Mouse (Mus musculus) heart, postnatal 36 days (tissue): ENCODE results near the gene 2410137M14Rik. TPM values are rescaled to one million over a fixed set of nuclear protein-coding genes. Genes with fewer than 3 reads are reported as not detected.

Experiments
- DNase-seq, 2 experiments: peaks; one replicate each; pipeline ENCODE4 v3.0.0; 2021 to 2022
- intact Hi-C: fragments of 180-260 bp; cut with DNase I; formaldehyde crosslinking; loops from one replicate; pipeline ENCODE4 v1.15.1; 2025
- total RNA-seq, 2 experiments: library from RNA; stranded (reverse); gene quantifications; 2 replicates each; pipeline ENCODE4 v1.2.3; 2021

2410137M14Rik gene
- total RNA-seq, 2 experiments from 2014 or later, result not detected

GRCm38 (mm10) chr17:36950981-36951947, 29.8 kb downstream of the 2410137M14Rik start, which contains the start of gene Ppp1r11:
Ppp1r11 (minus strand) TSS chr17:36951741.
- intact Hi-C loops, result no loop called here
- DNase-seq, result peak; percentile 92 to 96

- intact Hi-C loops, result loop anchor here (10.0 kb wide), 1 partner anchor 674 kb away; the partner anchor contains the start of gene Trim39
- DNase-seq, result no peak
Observed at GRCm38 (mm10) chr17:36949265-36949664, 31.8 kb downstream of the 2410137M14Rik start.

- DNase-seq, result no peak
- intact Hi-C loops, result loop anchor here (10.0 kb wide), 1 partner anchor 673 kb away; the partner anchor contains the start of gene Trim39
Observed at GRCm38 (mm10) chr17:36948286-36948685, 32.8 kb downstream of the 2410137M14Rik start.

- peak; percentile 62 to 69 for DNase-seq
- intact Hi-C loops, result loop anchor here (2.0 to 10.0 kb wide), 2 partner anchors 14 to 672 kb away; partner anchors contain the start of gene Trim39
Observed at GRCm38 (mm10) chr17:36947051-36947819, 33.8 kb downstream of the 2410137M14Rik start.

GRCm38 (mm10) chr17:36944121-36944775, 36.8 kb downstream of the 2410137M14Rik start:
- intact Hi-C loops, result loop anchor here (10.0 kb wide), 1 partner anchor 669 kb away; the partner anchor contains the start of gene Trim39
- DNase-seq, result no peak

- intact Hi-C loops, result loop anchor here (2.0 to 10.0 kb wide), 2 partner anchors 29 to 669 kb away; partner anchors contain the start of gene Trim39
- DNase-seq, result no peak
Observed at GRCm38 (mm10) chr17:36943691-36944090, 37.3 kb downstream of the 2410137M14Rik start.

- intact Hi-C loops, result loop anchor here (2.0 to 10.0 kb wide), 2 partner anchors 28 to 668 kb away; partner anchors contain the start of gene Trim39
- DNase-seq, result peak in 1 of 2 experiments; percentile 27
Observed at GRCm38 (mm10) chr17:36942791-36943471, 38.1 kb downstream of the 2410137M14Rik start, which contains the start of gene Rnf39. Rnf39 (plus strand) TSS chr17:36942918.

- DNase-seq, result peak; percentile 57 to 67
Observed at GRCm38 (mm10) chr17:36942391-36942790, 38.6 kb downstream of the 2410137M14Rik start.

GRCm38 (mm10) chr17:36938056-36938455, 43.0 kb downstream of the 2410137M14Rik start:
- intact Hi-C loops, result no loop called here
- DNase-seq, result no peak

More at GRCm38 (mm10) chr17:36942391-36942790, 38.6 kb downstream of the 2410137M14Rik start:
- intact Hi-C loops, result loop anchor here (2.0 to 10.0 kb wide), 2 partner anchors 28 to 668 kb away; partner anchors contain the start of gene Trim39

- intact Hi-C loops, result loop anchor here (2.0 kb wide), 1 partner anchor 15 kb away; no protein-coding TSS in a partner anchor
- peak; percentile 46 to 60 for DNase-seq
Observed at GRCm38 (mm10) chr17:36931806-36932205, 49.2 kb downstream of the 2410137M14Rik start.

GRCm38 (mm10) chr17:36931130-36931529, 49.9 kb downstream of the 2410137M14Rik start:
- intact Hi-C loops, result no loop called here
- no peak for DNase-seq

GRCm38 (mm10) chr17:36930233-36930632, 50.8 kb downstream of the 2410137M14Rik start:
- no peak for DNase-seq
- intact Hi-C loops, result no loop called here

- intact Hi-C loops, result no loop called here
Observed at GRCm38 (mm10) chr17:36929236-36929932, 51.7 kb downstream of the 2410137M14Rik start.

More at GRCm38 (mm10) chr17:36929236-36929932, 51.7 kb downstream of the 2410137M14Rik start:
- DNase-seq, result no peak

Other genes with a start within 250 kb of the 2410137M14Rik start
- not detected for gene H2-M10.5, start 208.3 kb downstream of the 2410137M14Rik start, total RNA-seq
- gene H2-M10.6, start 169.1 kb downstream of the 2410137M14Rik start, total RNA-seq, result not detected
- gene Trim26, start 144.1 kb downstream of the 2410137M14Rik start, total RNA-seq, result 10 to 100 TPM; 22.2 to 23.6 TPM
- gene Trim15, start 114.0 kb downstream of the 2410137M14Rik start, total RNA-seq, result not detected
- gene Trim10, start 111.7 kb downstream of the 2410137M14Rik start, total RNA-seq, result under 1 TPM; 0.41 to 0.64 TPM
- not detected for gene Trim40, start 91.1 kb downstream of the 2410137M14Rik start, total RNA-seq
- gene Trim31, start 83.1 kb downstream of the 2410137M14Rik start, total RNA-seq, result not detected
- under 1 TPM; 0.76 to 0.92 TPM for gene Rnf39, start 38.3 kb downstream of the 2410137M14Rik start, total RNA-seq
- 10 to 100 TPM; 95.1 to 96.8 TPM for gene Ppp1r11, start 29.5 kb downstream of the 2410137M14Rik start, total RNA-seq
- gene Znrd1, start 22.7 kb downstream of the 2410137M14Rik start, total RNA-seq, result 10 to 100 TPM; 24.1 to 27.6 TPM
- 10 to 100 TPM; 13.3 to 13.5 TPM for gene Znrd1as, start 22.6 kb downstream of the 2410137M14Rik start, total RNA-seq
- gene H2-M5, start 8.3 kb upstream of the 2410137M14Rik start, total RNA-seq, result not detected
- gene Zfp57, start 19.9 kb upstream of the 2410137M14Rik start, total RNA-seq, result 1 to 10 TPM; 1.0 to 1.8 TPM
- gene Mog, start 42.2 kb upstream of the 2410137M14Rik start, total RNA-seq, result not detected
- 1 to 10 TPM; 8.6 to 9.4 TPM for gene Gabbr1, start 64.7 kb upstream of the 2410137M14Rik start, total RNA-seq
- gene Olfr90, start 107.3 kb upstream of the 2410137M14Rik start, total RNA-seq, result not detected
- not detected for gene Olfr91, start 117.0 kb upstream of the 2410137M14Rik start, total RNA-seq
- gene Olfr92, start 138.9 kb upstream of the 2410137M14Rik start, total RNA-seq, result not detected
- not detected for gene Olfr93, start 180.3 kb upstream of the 2410137M14Rik start, total RNA-seq
- not detected for gene Ubd, start 212.7 kb upstream of the 2410137M14Rik start, total RNA-seq
- gene Olfr94, start 219.8 kb upstream of the 2410137M14Rik start, total RNA-seq, result not detected
- gene Olfr95, start 231.9 kb upstream of the 2410137M14Rik start, total RNA-seq, result not detected
- gene Olfr96, start 238.9 kb upstream of the 2410137M14Rik start, total RNA-seq, result not detected